In the genomic region with DNA sequence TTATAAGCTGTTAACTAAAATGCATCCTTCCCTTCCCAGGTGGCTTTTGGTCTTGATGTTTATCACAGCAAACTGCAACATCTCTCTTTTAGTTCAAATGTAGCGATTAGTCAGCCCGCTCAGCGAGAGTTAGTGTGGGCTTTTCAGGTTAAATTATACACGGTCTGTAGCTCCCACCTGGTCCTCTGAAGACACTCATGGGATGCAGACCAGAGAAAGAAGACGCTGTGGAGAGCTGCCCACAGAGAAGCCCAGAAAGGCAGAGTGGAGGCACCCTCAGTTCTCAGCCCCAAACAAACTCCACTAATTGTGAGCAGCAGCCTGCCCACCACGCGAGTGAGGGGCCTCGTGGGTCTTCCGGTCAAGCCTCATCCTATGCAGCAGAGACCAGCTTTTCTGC, we compare ENCODE assay signal across 14 mouse cellular contexts.
"Had no signal": no experiment of that assay in that cellular context is flagged by ENCODE, and none has a peak within 500 bp of the region (broad histone marks: within the 10 kb centered on the region; RNA-seq: fewer than 3 reads in every experiment).

No protein-coding gene starts in this region.

- ATAC-seq: midbrain, embryonic 16.5 days had no signal

- H3K9ac ChIP-seq: lung, embryonic 14.5 days; neural tube, embryonic 13.5 days had no signal

- H3K27me3 ChIP-seq: neural tube, embryonic 13.5 days had no signal

- H3K4me2 ChIP-seq: liver, embryonic 11.5 days; lung, embryonic 14.5 days; midbrain, embryonic 11.5 days; neural tube, embryonic 13.5 days had no signal

- H3K9me3 ChIP-seq: limb, embryonic 10.5 days; neural tube, embryonic 13.5 days had no signal

- DNase-seq: kidney, postnatal 14 days; lung, embryonic 14.5 days; lung, postnatal 10 days; lung, postnatal 4 days; right cerebral cortex, adult 18-20 months; right cerebral cortex, postnatal 25 days; thymus, adult 2 months; thymus, postnatal 25 days had no signal

- H3K36me3 ChIP-seq: limb, embryonic 10.5 days; neural tube, embryonic 13.5 days had no signal

- H3K27ac ChIP-seq: limb, embryonic 10.5 days; neural tube, embryonic 13.5 days; stomach, postnatal 0 days had no signal

- H3K4me3 ChIP-seq: limb, embryonic 10.5 days; neural tube, embryonic 13.5 days had no signal

- H3K4me1 ChIP-seq: neural tube, embryonic 13.5 days had no signal
